Mouse (Mus musculus): Measurements from ENCODE around the gene F2. TPM values are rescaled to one million over a fixed set of nuclear protein-coding genes. Genes with fewer than 3 reads are reported as not detected.

The F2 gene
- total RNA-seq, 2 experiments from 2014 or later: 0.11 to 0.13 TPM

DNA sequence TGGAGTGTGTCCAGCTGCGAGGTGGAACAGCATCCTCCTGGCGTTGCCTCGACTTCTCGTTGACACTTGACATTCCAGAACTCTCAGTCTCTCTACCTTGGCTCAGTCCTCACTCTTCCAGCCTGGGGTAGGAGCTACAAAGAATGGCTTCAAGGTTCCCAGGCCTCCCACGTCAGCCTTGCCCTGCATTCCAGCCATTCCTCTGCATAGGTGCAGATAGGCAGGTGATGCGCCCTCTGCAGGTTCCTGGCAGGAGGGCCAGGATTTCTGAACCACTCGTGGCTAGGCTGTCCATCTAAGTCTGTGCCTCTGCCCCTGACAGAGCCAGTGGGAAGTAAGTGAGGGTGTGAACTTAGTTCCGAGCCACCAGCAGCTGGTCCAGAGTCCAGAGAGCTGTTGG is 20.6 kb upstream of the F2 start:
- H3K27ac ChIP-seq: no peak overlapping the region
- no peak for DNase-seq
- intact Hi-C loops (cut with DNase I): no loop called here
- no peak overlapping the region for H3K4me3 ChIP-seq
- no peak for TF ChIP-seq CTCF (IDR thresholded peaks at IDR 0.05)

GRCm38 (mm10) chr2:91655827-91656226 is 19.6 kb upstream of the F2 start:
- Histone ChIP-seq H3K4me3 (no peak overlapping the region), H3K27ac (no peak overlapping the region)
- intact Hi-C loops (cut with DNase I): no loop called here
- DNase-seq: no peak
- TF ChIP-seq CTCF (IDR thresholded peaks at IDR 0.05): no peak

DNA sequence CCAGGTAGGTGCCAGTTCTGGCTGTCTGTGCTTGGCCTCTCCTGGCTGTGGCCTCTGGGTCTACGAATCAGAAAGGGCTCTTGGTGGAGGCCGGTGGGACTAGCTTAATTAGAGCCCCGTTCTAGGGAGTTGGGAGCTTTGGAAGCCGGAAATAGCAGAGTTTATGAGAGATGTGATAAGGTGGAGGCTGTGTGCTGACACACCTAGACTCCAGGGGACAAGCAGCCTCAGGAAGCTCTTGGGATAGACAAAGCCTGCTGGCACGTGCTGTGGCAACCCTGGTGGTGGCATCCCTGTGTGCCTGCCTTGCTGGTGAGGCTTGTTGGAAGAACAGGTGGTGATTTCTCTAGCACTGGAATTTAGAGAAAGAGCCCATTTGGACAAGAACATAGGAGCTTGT is 19.2 kb upstream of the F2 start:
- no peak overlapping the region for H3K27ac ChIP-seq
- intact Hi-C loops (cut with DNase I): no loop called here
- TF ChIP-seq CTCF (IDR thresholded peaks at IDR 0.05): no peak
- DNase-seq: no peak
- no peak overlapping the region for H3K4me3 ChIP-seq

DNA sequence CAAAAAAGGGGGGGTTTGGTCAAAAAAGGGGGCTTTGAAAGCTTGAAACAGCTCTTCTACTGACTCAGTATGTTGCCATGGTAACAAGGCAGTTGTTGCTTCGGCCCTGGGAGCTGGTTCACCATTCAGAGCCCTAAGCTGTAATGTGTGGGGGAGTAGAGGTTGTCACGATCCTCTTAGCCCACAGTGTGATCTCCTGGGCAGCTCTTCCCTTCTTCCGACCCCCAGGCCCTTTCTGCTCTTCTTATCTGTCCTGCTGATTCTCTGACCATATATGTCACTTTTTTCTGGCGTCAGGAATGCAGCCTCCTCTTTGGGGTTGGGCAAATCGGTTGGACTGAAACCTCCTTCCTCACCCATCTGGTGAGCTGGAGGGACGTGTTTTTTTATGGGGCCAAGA is 16.6 kb upstream of the F2 start:
- TF ChIP-seq CTCF (IDR thresholded peaks at IDR 0.05): no peak
- intact Hi-C loops (cut with DNase I): no loop called here
- H3K4me3 ChIP-seq: no peak overlapping the region

DNA sequence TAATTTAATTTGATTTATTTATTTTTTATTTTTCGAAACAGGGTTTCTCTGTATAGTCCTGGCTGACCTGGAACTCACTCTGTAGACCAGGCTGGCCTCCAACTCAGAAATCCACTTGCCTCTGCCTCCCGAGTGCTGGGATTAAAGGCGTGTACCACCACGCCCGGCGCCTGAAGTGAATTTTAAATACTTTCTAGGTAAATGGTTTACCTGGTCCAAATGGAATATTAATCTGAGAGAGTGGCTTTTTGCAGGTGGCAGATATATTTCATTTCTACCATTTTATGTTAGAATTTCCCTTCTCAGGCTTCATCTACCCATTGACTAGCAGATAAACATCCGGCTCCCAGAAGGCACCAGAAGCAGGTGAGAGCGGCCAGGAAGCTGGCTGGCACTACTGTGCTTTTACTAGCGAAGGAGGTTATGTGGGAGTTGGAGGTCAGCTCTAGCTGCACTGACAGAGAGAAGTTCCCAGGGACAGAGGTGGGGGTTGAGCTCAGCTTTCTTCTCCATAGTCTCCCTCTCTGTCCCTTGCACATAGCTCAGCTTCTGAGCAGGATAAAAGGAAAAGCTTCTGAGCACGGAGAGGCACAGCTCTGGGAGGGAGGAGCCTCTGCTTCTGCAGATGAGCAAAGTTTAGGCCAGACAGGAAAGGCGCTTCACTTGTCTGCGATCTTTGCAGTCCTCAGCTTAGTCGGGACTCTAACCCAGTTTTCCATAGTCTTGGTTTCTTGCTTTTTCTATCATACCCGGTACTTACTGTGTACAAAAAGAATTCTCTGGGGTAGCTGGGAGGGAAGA is 15.4 kb upstream of the F2 start:
- no peak overlapping the region for H3K27ac ChIP-seq
- no peak for DNase-seq
- intact Hi-C loops (cut with DNase I): no loop called here
- TF ChIP-seq CTCF (IDR thresholded peaks at IDR 0.05): no peak
- no peak overlapping the region for H3K4me3 ChIP-seq

More for the DNA sequence above, 16.6 kb upstream of the F2 start:
- no peak for DNase-seq
- H3K27ac ChIP-seq: 0 out of 2 replicates have a peak overlapping the region, but pooled peaks have one; percentile 5

- intact Hi-C loops (cut with DNase I): no loop called here
- no peak for DNase-seq
- Histone ChIP-seq H3K4me3 (peak overlapping the region; percentile 85), H3K27ac (peak overlapping the region; percentile 97)
- no peak for TF ChIP-seq CTCF (IDR thresholded peaks at IDR 0.05)
These were observed 14.3 kb upstream of the F2 start for GRCm38 (mm10) chr2:91650360-91650995.

- TF ChIP-seq CTCF (IDR thresholded peaks at IDR 0.05): no peak
- intact Hi-C loops (cut with DNase I): no loop called here
- peak within 1 kb of the TSS; percentile 85 for H3K4me3 ChIP-seq
- peak; percentile 98 for DNase-seq
- peak within 1 kb of the TSS; percentile 97 for H3K27ac ChIP-seq
These were observed 13.5 kb upstream of the F2 start, which contains the start of the genes Zfp408 and Arhgap1 for GRCm38 (mm10) chr2:91649553-91650359. TSS of gene Zfp408 (minus strand) at chr2:91649791. TSS of gene Arhgap1 (plus strand) at chr2:91649860.

- TF ChIP-seq CTCF (IDR thresholded peaks at IDR 0.05): no peak
- intact Hi-C loops (cut with DNase I): no loop called here
- H3K4me3 ChIP-seq: peak overlapping the region; percentile 85
- DNase-seq: no peak
- H3K27ac ChIP-seq: peak overlapping the region; percentile 97
These were observed 12.9 kb upstream of the F2 start for GRCm38 (mm10) chr2:91649152-91649551.

GRCm38 (mm10) chr2:91646733-91647132 is 10.5 kb upstream of the F2 start:
- intact Hi-C loops (cut with DNase I): no loop called here
- TF ChIP-seq CTCF (IDR thresholded peaks at IDR 0.05): peak; percentile 77
- no peak overlapping the region for H3K27ac ChIP-seq
- DNase-seq: peak; percentile 54
- H3K4me3 ChIP-seq: no peak overlapping the region

DNA sequence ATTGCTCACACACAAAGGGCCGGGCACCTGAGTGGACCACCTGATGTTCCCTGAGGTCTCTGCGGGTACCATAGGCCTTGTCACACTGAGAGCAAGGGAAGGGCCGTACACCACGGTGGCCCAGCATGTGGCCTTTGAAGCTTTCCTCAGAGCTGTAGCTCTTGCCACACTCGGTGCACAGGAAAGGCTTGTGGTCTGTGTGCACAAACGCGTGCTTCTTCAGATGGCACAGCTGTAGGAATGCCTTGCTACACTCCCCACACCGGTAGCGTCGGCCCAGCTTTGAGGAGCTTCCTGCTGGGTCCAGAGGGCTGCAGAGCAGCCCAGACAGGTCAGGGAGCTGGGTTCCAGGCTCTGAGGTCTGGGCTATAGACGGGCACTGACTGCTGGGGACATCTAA is 9.6 kb upstream of the F2 start:
- no peak for DNase-seq
- H3K27ac ChIP-seq: no peak overlapping the region
- no peak for TF ChIP-seq CTCF (IDR thresholded peaks at IDR 0.05)
- intact Hi-C loops (cut with DNase I): no loop called here
- no peak overlapping the region for H3K4me3 ChIP-seq

- intact Hi-C loops (cut with DNase I): no loop called here
- no peak overlapping the region for H3K27ac ChIP-seq
- no peak for TF ChIP-seq CTCF (IDR thresholded peaks at IDR 0.05)
- no peak overlapping the region for H3K4me3 ChIP-seq
- DNase-seq: no peak
These were observed 9.1 kb upstream of the F2 start for GRCm38 (mm10) chr2:91645354-91645753.

GRCm38 (mm10) chr2:91644021-91644420 is 7.8 kb upstream of the F2 start:
- intact Hi-C loops (cut with DNase I): no loop called here
- TF ChIP-seq CTCF (IDR thresholded peaks at IDR 0.05): no peak

More at GRCm38 (mm10) chr2:91644021-91644420, 7.8 kb upstream of the F2 start:
- no peak for DNase-seq
- Histone ChIP-seq H3K27ac (no peak overlapping the region), H3K4me3 (no peak overlapping the region)

Data from gastrocnemius, adult 2 months (tissue).